Mouse (Mus musculus): ENCODE data around the gene Lzts3. TPM values are rescaled to one million over a fixed set of nuclear protein-coding genes. Genes with fewer than 3 reads are reported as not detected.

Gene Lzts3
- polyA plus RNA-seq, 1 experiment from 2014 or later: 4.7 TPM

- Histone ChIP-seq H3K36me3 (no peaks in the 10 kb centered on the region; the same call in 1 of the 2 replicates), H3K27ac (no peak overlapping the region), H3K9me3 (no peaks in the 10 kb centered on the region), H3K4me2 (replicated peaks) (peak overlapping the region; percentile 81), H3K4me3 (peak overlapping the region; percentile 46), H3K9ac (peak overlapping the region; percentile 70), H3K4me1 (peaks cover 27% of the 10 kb centered on the region), H3K27me3 (peaks cover 67% of the 10 kb centered on the region)
- ATAC-seq (ENCODE audit: low FRiP score, low read depth): no peak
- 18% methylated on average over 12 of the region's 14 CpGs for WGBS
These were observed 8.4 kb downstream of the Lzts3 start for GRCm38 (mm10) chr2:130634006-130634738.

DNA sequence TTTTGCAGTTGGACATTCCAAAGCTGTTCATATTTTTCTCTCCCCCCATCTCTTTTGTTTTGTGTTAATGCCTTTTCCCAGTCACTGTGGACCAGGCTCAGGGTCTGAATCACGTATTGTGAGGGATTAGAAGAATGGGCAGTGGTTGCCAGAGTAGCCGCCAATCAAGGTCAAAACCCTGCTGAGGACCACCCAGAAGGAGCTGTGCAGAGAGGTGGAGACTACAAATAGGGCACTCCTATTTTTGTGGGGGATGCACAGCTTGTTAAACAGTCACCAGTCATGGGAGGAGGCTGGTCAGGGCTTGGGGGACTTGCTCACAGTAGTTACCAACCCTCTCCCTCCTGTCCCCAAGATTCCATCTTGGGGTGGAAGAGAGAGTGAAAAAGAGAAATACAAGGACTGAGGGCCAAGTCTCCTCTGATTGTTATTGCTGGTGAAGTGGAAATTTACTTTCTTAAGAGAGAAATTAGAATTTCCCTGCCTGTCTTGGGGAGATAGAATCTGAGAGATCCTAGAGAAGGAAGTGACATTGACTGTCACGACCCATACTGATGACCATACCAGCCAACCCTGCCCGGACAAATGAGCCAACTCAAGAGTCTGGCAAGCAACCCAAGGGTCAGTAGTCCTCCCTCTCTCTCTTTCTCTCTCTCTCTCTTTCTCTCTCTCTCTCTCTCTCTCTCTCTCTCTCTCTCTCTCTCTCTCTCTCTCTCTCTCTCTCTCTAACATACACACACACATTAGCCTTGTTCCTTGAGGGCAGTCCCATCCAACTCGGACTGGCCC, 9.5 kb downstream of the Lzts3 start:
- no peak overlapping the region for H3K27ac ChIP-seq
- 54% methylated on average over 5 of the region's 5 CpGs for WGBS
- peaks cover 56% of the 10 kb centered on the region for H3K27me3 ChIP-seq
- no peak for ATAC-seq (ENCODE audit: low FRiP score, low read depth)
- H3K4me2 ChIP-seq (replicated peaks): no peak overlapping the region
- H3K9me3 ChIP-seq: no peaks in the 10 kb centered on the region
- no peak overlapping the region for H3K9ac ChIP-seq
- H3K4me1 ChIP-seq: peaks cover 31% of the 10 kb centered on the region
- peaks cover 3% of the 10 kb centered on the region; the same call in 1 of the 2 replicates for H3K36me3 ChIP-seq
- no peak overlapping the region for H3K4me3 ChIP-seq

GRCm38 (mm10) chr2:130632416-130632815, 10.2 kb downstream of the Lzts3 start:
- WGBS: 66% methylated on average over 1 of the region's 1 CpGs
- no peaks in the 10 kb centered on the region for H3K9me3 ChIP-seq
- H3K4me1 ChIP-seq: peaks cover 28% of the 10 kb centered on the region
- H3K4me3 ChIP-seq: no peak overlapping the region
- no peak overlapping the region for H3K9ac ChIP-seq
- no peak overlapping the region for H3K27ac ChIP-seq
- no peak for ATAC-seq (ENCODE audit: low FRiP score, low read depth)
- H3K27me3 ChIP-seq: peaks cover 49% of the 10 kb centered on the region
- H3K4me2 ChIP-seq (replicated peaks): no peak overlapping the region
- peaks cover 9% of the 10 kb centered on the region for H3K36me3 ChIP-seq

DNA sequence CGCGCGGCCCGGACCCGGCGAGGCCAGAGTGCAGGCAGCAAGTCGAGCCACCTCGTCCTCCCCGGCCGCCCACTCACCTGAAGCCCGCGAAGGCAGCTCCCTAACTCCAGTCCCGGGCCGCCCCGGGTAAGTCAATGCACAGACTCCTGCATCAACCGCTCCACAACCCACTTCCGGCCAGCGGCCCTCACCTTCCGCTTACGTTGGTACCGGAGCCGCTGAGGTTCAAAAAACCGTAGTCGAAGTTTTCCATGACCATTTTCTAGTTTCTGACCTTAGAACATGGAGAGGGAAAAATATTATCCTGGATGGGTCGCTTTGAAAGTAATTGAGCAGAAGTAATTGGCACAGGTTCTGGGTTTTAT, 12.8 kb downstream of the Lzts3 start, which contains the start of the genes Fastkd5 and Ubox5:
TSS of gene Fastkd5 (minus strand) at position 189 of the 365 bp plus-strand sequence.
TSS of gene Ubox5 (minus strand) at position 200 of the 365 bp plus-strand sequence.
- Histone ChIP-seq H3K9me3 (no peaks in the 10 kb centered on the region), H3K4me2 (replicated peaks) (peak within 1 kb of the TSS; percentile 80), H3K4me3 (peak within 1 kb of the TSS; percentile 99), H3K27ac (peak within 1 kb of the TSS; percentile 76; the same call in 1 of the 2 replicates), H3K9ac (peak within 1 kb of the TSS; percentile 98), H3K4me1 (peaks cover 13% of the 10 kb centered on the region), H3K27me3 (peaks cover 23% of the 10 kb centered on the region), H3K36me3 (peaks cover 32% of the 10 kb centered on the region)
- ATAC-seq (ENCODE audit: low FRiP score, low read depth): peak; percentile 87
- WGBS: under 1% methylated on average over 25 of the region's 25 CpGs

GRCm38 (mm10) chr2:130629080-130629838, 13.3 kb downstream of the Lzts3 start:
- peak; percentile 57; the same call in 1 of the 2 replicates for ATAC-seq (ENCODE audit: low FRiP score, low read depth)
- peaks cover 35% of the 10 kb centered on the region for H3K36me3 ChIP-seq
- H3K27me3 ChIP-seq: peaks cover 18% of the 10 kb centered on the region
- 2% methylated on average over 36 of the region's 37 CpGs for WGBS
- H3K9me3 ChIP-seq: no peaks in the 10 kb centered on the region
- peak overlapping the region; percentile 80 for H3K4me2 ChIP-seq (replicated peaks)
- peak overlapping the region; percentile 76; the same call in 1 of the 2 replicates for H3K27ac ChIP-seq
- H3K9ac ChIP-seq: peak overlapping the region; percentile 98
- peak overlapping the region; percentile 99 for H3K4me3 ChIP-seq
- H3K4me1 ChIP-seq: peaks cover 7% of the 10 kb centered on the region

DNA sequence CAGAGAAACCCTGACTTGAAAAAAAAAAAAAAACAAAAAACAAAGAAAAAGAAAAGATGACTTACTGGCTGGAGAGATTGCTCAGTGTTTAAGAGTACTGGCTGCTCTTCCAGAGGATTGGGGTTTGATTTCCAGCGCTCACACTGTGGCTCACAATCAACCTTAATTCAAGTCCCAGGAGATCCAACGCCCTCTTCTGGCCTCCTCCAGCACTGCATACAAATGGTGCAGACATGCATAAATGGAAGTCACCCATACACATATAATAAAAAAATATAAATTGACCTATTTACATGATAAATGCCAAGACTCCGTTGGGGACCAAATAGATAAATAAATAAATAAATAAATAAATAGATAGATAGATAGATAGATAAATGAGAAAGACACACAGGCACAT, 14.2 kb downstream of the Lzts3 start:
- peaks cover 40% of the 10 kb centered on the region for H3K36me3 ChIP-seq
- no peak for ATAC-seq (ENCODE audit: low FRiP score, low read depth)
- H3K27me3 ChIP-seq: peaks cover 9% of the 10 kb centered on the region
- WGBS: 62% methylated on average over 3 of the region's 3 CpGs
- H3K27ac ChIP-seq: no peak overlapping the region
- no peak overlapping the region for H3K9ac ChIP-seq
- peak overlapping the region; percentile 99 for H3K4me3 ChIP-seq
- peak overlapping the region; percentile 80 for H3K4me2 ChIP-seq (replicated peaks)
- H3K9me3 ChIP-seq: no peaks in the 10 kb centered on the region
- H3K4me1 ChIP-seq: peaks cover 5% of the 10 kb centered on the region

GRCm38 (mm10) chr2:130618972-130619371, 23.6 kb downstream of the Lzts3 start:
- Histone ChIP-seq H3K9ac (no peak overlapping the region), H3K4me1 (no peaks in the 10 kb centered on the region), H3K27me3 (no peaks in the 10 kb centered on the region), H3K36me3 (peaks cover 70% of the 10 kb centered on the region), H3K4me2 (replicated peaks) (no peak overlapping the region), H3K27ac (no peak overlapping the region), H3K9me3 (no peaks in the 10 kb centered on the region), H3K4me3 (no peak overlapping the region)
- WGBS: 89% methylated on average over 7 of the region's 7 CpGs
- ATAC-seq (ENCODE audit: low FRiP score, low read depth): no peak

- WGBS: 61% methylated on average over 3 of the region's 3 CpGs
- Histone ChIP-seq H3K9ac (no peak overlapping the region), H3K27ac (no peak overlapping the region), H3K4me2 (replicated peaks) (no peak overlapping the region), H3K36me3 (peaks cover 46% of the 10 kb centered on the region), H3K4me3 (no peak overlapping the region), H3K27me3 (no peaks in the 10 kb centered on the region), H3K4me1 (no peaks in the 10 kb centered on the region), H3K9me3 (no peaks in the 10 kb centered on the region)
- ATAC-seq (ENCODE audit: low FRiP score, low read depth): no peak
These were observed 29.5 kb downstream of the Lzts3 start for GRCm38 (mm10) chr2:130613091-130613490.

GRCm38 (mm10) chr2:130602195-130602594, 40.4 kb downstream of the Lzts3 start:
- H3K4me1 ChIP-seq: no peaks in the 10 kb centered on the region
- H3K36me3 ChIP-seq: peaks cover 59% of the 10 kb centered on the region
- H3K9ac ChIP-seq: no peak overlapping the region
- ATAC-seq (ENCODE audit: low FRiP score, low read depth): no peak
- no peaks in the 10 kb centered on the region for H3K9me3 ChIP-seq
- no peak overlapping the region for H3K27ac ChIP-seq
- WGBS: 84% methylated on average over 4 of the region's 4 CpGs
- no peaks in the 10 kb centered on the region for H3K27me3 ChIP-seq
- no peak overlapping the region for H3K4me2 ChIP-seq (replicated peaks)
- H3K4me3 ChIP-seq: no peak overlapping the region

DNA sequence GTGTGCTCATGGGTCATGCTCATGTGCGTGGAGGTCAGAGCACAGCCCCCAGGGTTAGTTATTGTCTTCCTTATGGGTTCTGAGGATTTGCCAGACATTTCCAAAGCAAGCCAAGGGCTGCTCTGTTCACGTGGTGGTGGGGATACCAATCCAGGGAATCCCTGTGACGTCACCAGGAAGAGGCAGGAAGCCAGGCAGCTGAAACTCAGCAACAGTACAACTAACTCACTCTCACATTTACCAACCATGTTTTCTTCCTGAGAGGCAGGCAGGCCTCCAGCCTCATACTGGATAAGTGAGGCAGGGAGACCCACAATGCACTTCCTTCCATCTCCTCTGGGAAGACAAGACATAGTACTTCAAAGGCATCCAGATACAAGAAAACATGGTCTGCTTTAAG, 44.2 kb downstream of the Lzts3 start:
- no peaks in the 10 kb centered on the region for H3K27me3 ChIP-seq
- H3K9me3 ChIP-seq: no peaks in the 10 kb centered on the region
- 85% methylated on average over 3 of the region's 3 CpGs for WGBS
- no peak overlapping the region for H3K4me3 ChIP-seq
- no peak overlapping the region for H3K4me2 ChIP-seq (replicated peaks)
- H3K9ac ChIP-seq: no peak overlapping the region
- H3K27ac ChIP-seq: no peak overlapping the region
- no peak for ATAC-seq (ENCODE audit: low FRiP score, low read depth)
- H3K4me1 ChIP-seq: no peaks in the 10 kb centered on the region
- peaks cover 74% of the 10 kb centered on the region for H3K36me3 ChIP-seq

- Histone ChIP-seq H3K4me3 (no peak overlapping the region), H3K36me3 (peaks cover 69% of the 10 kb centered on the region), H3K27me3 (no peaks in the 10 kb centered on the region), H3K9ac (no peak overlapping the region), H3K27ac (no peak overlapping the region), H3K4me2 (replicated peaks) (no peak overlapping the region), H3K4me1 (no peaks in the 10 kb centered on the region), H3K9me3 (no peaks in the 10 kb centered on the region)
- WGBS: 24% methylated on average over 1 of the region's 1 CpGs
- no peak for ATAC-seq (ENCODE audit: low FRiP score, low read depth)
These were observed 45.0 kb downstream of the Lzts3 start for GRCm38 (mm10) chr2:130597601-130598010.

GRCm38 (mm10) chr2:130595596-130595995, 47.0 kb downstream of the Lzts3 start:
- Histone ChIP-seq H3K36me3 (peaks cover 72% of the 10 kb centered on the region), H3K9me3 (no peaks in the 10 kb centered on the region), H3K4me1 (no peaks in the 10 kb centered on the region), H3K9ac (no peak overlapping the region), H3K27me3 (no peaks in the 10 kb centered on the region), H3K27ac (no peak overlapping the region), H3K4me2 (replicated peaks) (no peak overlapping the region), H3K4me3 (no peak overlapping the region)
- ATAC-seq (ENCODE audit: low FRiP score, low read depth): no peak
- WGBS: 83% methylated on average over 1 of the region's 1 CpGs

Measured in limb, embryonic 13.5 days (tissue).